Mouse (Mus musculus): ENCODE measurements at regions not wholly inside any gene's neighbourhood (a gene's known extent, or its start where the extent isn't known, plus 50 kb on each side); places are given as distances from the start of the nearest gene placed in this dataset.

GRCm38 (mm10) chr5:142340205-142341025 is 60.9 kb upstream of the Foxk1 start:
- ATAC-seq (ENCODE audit: insufficient read depth, low FRiP score, low TSS enrichment) (no peak), DNase-seq (ENCODE audit: low spot score) (no peak)
- H3K9ac ChIP-seq (ENCODE audit: low read length) = no peak overlapping the region
- 64% methylated on average over 14 of the region's 14 CpGs for WGBS
- no peaks in the 10 kb centered on the region for H3K4me1 ChIP-seq (ENCODE audit: control insufficient read depth, insufficient read depth, low read length)
- no peaks in the 10 kb centered on the region for H3K36me3 ChIP-seq (ENCODE audit: control insufficient read depth, insufficient read depth, low read length)
- no peak overlapping the region for H3K4me2 ChIP-seq (ENCODE audit: low read depth)
- no peak overlapping the region for H3K27ac ChIP-seq (ENCODE audit: low read depth, low read length)
- no peak overlapping the region for H3K4me3 ChIP-seq (ENCODE audit: low read depth, low read length)
- H3K27me3 ChIP-seq (ENCODE audit: control insufficient read depth, insufficient read depth, low read length) = no peaks in the 10 kb centered on the region
- H3K9me3 ChIP-seq (ENCODE audit: control insufficient read depth, low read length) = no peaks in the 10 kb centered on the region

- WGBS = 73% methylated on average over 3 of the region's 3 CpGs
- ATAC-seq (ENCODE audit: insufficient read depth, low FRiP score, low TSS enrichment) = no peak
Observed at GRCm38 (mm10) chr5:142341026-142341432, 60.3 kb upstream of the Foxk1 start.

DNA sequence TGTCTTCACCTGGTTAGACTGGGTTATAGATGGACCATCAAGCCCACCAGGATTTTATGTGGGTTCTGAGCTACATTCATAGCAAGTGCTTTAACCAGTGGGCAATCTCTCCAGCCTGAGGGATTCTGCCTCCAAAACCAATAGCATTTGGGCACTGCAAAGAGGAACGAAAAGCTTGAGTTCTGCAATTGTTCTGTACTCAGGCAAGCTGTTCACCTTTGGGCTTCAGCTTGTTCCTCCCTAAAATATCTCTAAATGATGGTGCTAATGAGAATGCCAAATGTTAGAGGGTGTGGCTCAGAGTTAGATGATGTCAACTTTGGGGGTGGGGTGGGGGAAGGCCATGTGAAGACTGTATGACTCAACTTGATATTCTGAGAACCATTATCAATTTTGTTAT is 54.8 kb upstream of the Foxk1 start:
- H3K9ac ChIP-seq (ENCODE audit: low read length) = no peak overlapping the region
- no peak overlapping the region for H3K4me3 ChIP-seq (ENCODE audit: low read depth, low read length)
- no peaks in the 10 kb centered on the region for H3K9me3 ChIP-seq (ENCODE audit: control insufficient read depth, low read length)
- no peaks in the 10 kb centered on the region for H3K36me3 ChIP-seq (ENCODE audit: control insufficient read depth, insufficient read depth, low read length)
- no peak for DNase-seq (ENCODE audit: low spot score)
- H3K4me1 ChIP-seq (ENCODE audit: control insufficient read depth, insufficient read depth, low read length) = no peaks in the 10 kb centered on the region
- H3K4me2 ChIP-seq (ENCODE audit: low read depth) = no peak overlapping the region
- ATAC-seq (ENCODE audit: insufficient read depth, low FRiP score, low TSS enrichment) = no peak
- no peaks in the 10 kb centered on the region for H3K27me3 ChIP-seq (ENCODE audit: control insufficient read depth, insufficient read depth, low read length)
- WGBS = 84% methylated on average over 1 of the region's 1 CpGs
- H3K27ac ChIP-seq (ENCODE audit: low read depth, low read length) = no peak overlapping the region

More at GRCm38 (mm10) chr5:142341026-142341432, 60.3 kb upstream of the Foxk1 start:
- Histone ChIP-seq H3K4me2 (ENCODE audit: low read depth) (no peak overlapping the region), H3K27ac (ENCODE audit: low read depth, low read length) (no peak overlapping the region), H3K4me3 (ENCODE audit: low read depth, low read length) (no peak overlapping the region), H3K36me3 (ENCODE audit: control insufficient read depth, insufficient read depth, low read length) (no peaks in the 10 kb centered on the region), H3K27me3 (ENCODE audit: control insufficient read depth, insufficient read depth, low read length) (no peaks in the 10 kb centered on the region), H3K4me1 (ENCODE audit: control insufficient read depth, insufficient read depth, low read length) (no peaks in the 10 kb centered on the region), H3K9ac (ENCODE audit: low read length) (no peak overlapping the region), H3K9me3 (ENCODE audit: control insufficient read depth, low read length) (no peaks in the 10 kb centered on the region)
- DNase-seq (ENCODE audit: low spot score) = no peak

DNA sequence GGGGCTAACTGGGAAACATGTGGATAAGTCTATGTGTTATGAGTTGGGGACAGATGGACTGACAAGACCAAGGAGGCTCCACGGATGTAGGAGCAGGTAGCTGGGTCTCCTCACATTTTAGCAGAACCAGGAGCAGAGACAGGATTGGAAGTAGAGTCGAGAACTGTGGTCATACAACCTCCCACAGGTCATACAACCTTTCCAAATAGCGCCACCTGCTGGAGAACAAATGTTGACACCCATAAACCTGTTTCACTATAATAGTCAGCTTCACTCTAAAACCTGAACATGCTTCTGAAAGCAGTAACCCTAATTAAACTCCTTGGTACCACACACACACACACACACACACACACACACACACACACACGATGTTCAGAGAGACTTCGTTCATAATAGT is 50.7 kb upstream of the Foxk1 start:
- H3K9me3 ChIP-seq (ENCODE audit: control insufficient read depth, low read length) = no peaks in the 10 kb centered on the region
- ATAC-seq (ENCODE audit: insufficient read depth, low FRiP score, low TSS enrichment) = no peak
- no peak for DNase-seq (ENCODE audit: low spot score)
- no peak overlapping the region for H3K4me2 ChIP-seq (ENCODE audit: low read depth)
- no peak overlapping the region for H3K9ac ChIP-seq (ENCODE audit: low read length)
- no peak overlapping the region for H3K4me3 ChIP-seq (ENCODE audit: low read depth, low read length)
- H3K27ac ChIP-seq (ENCODE audit: low read depth, low read length) = no peak overlapping the region
- no peaks in the 10 kb centered on the region for H3K27me3 ChIP-seq (ENCODE audit: control insufficient read depth, insufficient read depth, low read length)
- no peaks in the 10 kb centered on the region for H3K4me1 ChIP-seq (ENCODE audit: control insufficient read depth, insufficient read depth, low read length)
- H3K36me3 ChIP-seq (ENCODE audit: control insufficient read depth, insufficient read depth, low read length) = no peaks in the 10 kb centered on the region
- 61% methylated on average over 5 of the region's 5 CpGs for WGBS
